Mouse (Mus musculus) 416B (cell line): ENCODE measurements around the gene Pde1b.
A peak's percentile ranks its signal among the peaks of the same experiment; 100 is the strongest.

Experiments
- DNase-seq: peaks from one replicate; pipeline ENCODE4 v3.0.0; 2011; ENCODE audit warnings: low read depth

The Pde1b gene

DNA sequence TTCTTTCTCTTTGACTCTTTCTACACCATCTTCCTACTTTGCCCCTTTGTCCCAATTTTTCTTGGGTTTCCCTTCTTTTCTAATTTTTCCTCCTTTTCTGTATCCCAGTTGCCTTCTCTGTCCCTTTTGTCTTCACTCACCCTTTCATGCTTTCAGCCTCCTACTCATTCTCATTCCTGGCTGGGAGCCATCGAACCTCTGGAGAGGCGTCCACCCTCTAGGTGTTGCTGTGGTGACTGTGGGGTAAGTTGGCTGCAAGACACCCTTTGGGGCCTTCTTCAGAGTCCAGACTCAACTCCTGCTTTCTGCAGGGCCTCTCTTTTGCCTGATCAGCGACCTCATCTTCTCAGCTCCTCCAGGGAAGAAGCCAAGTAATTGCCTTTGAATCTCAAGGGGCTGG lies 6.5 kb downstream of the Pde1b start:
- no peak for DNase-seq

DNA sequence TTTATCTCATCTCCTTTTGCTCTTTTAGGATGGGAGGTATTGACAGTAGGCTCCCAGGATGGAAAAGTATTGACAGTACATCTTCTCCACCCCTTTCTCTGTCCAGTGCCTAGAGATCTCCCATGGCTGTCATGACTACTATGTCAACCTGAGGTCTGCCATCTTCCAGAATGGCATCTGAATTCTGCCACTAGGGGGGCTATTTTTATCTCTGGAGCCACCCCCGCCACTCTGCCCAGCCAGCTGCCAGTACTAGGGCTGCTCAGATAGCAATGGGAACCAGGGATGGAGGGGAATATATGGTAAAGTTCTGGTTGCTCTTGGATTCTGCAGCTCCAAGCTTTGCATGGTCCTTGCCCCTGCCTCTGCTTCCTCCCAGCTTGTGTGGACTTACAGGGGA lies 8.8 kb downstream of the Pde1b start:
- DNase-seq, result no peak

DNA sequence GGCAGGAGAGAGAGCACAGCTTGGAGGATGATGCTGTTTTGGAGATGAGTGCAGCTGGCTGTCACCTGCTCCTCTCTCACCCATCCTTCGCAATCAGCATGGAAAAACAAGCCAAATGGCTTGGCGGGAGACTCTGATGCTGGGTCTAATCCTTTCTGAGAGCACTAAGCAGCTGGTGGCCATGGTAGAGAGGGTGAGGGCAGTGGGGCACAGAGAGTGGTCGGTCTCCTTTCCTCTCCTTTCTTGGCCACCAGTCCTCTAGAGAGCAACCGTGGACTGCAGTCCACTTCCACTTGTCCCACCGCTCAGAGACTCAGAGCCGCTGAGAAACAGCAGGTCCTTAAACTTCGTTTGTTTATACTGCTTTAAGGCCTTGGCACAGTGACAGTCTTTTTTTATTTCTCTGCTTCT lies 10.8 kb downstream of the Pde1b start:
- DNase-seq, result no peak

DNA sequence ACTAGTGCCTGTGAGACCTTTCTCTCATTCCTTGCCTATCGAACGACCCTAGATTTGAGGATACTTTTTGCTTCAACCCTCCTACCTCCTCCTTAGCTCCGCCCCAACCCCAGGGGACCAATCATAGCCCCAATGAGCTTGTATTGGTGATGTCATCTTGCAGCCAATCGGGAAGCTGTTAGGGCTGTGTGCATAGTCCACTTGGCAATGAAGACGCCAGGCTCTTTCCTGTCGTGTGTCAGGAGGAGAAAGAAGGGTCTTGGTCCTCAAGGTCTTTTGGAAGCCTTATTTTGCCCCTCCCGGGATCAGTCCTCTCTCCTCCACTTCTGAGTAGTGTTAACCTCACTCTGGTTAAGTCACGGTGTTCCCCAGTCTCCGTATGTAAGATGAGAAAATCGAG lies 11.3 kb downstream of the Pde1b start:
- DNase-seq, result no peak

DNA sequence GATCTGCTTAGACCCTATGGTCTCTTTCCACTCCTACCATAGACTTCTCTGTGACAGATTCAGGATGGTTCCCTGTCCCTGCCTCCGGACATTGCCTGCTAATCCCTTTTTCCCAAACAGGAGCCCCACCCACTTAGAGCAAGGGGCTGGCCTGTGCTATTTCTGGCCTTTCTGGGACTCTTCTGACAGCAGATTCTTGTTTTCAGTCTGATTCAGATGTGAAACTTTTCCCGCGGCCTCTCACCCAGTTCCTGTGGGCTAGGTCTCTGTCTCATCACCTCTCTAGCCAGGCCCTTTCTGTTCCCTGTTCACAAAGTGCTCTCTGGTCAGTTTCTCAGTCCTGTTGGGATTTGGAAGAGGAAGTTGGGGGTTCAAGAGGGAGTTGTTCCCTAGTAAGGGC lies 12.1 kb downstream of the Pde1b start:
- DNase-seq, result no peak

DNA sequence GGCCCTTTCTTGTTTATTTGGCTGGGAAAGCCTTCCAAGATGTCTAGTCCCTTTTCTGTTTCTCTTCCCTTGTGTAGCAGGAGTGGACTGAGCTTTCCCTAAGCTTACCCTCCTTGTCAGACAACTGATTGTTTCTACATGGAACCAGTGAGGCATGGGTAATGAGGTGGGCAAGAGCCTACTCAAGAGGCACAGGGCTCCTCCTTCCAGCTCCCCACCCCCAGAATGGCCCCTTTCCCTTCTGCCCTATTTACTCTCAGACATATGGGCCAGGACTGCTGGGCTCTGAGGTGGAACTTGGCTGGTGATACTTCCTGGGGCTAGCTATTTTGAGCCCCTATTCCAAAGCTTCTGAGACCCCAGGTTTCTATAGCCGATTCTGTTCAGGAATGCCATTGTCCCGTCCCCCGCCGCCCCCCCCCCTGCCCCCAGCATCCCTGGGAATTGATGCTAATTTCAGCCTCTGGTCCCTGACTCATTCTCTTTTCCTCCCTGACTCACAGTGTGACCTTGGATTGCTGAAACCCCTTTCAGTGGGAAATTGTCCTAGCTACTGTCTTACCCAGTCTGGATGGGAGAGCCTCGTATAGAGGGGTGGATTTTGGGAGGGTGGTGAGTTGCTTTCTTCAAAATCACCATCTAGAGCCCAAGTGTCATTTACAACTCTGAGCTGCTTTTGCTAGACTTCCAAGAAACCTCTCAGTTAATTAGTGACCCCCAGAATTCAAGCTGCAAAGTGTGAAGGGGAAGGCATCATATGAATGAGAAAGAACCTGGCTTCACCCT lies 16.0 kb downstream of the Pde1b start:
- no peak for DNase-seq

DNA sequence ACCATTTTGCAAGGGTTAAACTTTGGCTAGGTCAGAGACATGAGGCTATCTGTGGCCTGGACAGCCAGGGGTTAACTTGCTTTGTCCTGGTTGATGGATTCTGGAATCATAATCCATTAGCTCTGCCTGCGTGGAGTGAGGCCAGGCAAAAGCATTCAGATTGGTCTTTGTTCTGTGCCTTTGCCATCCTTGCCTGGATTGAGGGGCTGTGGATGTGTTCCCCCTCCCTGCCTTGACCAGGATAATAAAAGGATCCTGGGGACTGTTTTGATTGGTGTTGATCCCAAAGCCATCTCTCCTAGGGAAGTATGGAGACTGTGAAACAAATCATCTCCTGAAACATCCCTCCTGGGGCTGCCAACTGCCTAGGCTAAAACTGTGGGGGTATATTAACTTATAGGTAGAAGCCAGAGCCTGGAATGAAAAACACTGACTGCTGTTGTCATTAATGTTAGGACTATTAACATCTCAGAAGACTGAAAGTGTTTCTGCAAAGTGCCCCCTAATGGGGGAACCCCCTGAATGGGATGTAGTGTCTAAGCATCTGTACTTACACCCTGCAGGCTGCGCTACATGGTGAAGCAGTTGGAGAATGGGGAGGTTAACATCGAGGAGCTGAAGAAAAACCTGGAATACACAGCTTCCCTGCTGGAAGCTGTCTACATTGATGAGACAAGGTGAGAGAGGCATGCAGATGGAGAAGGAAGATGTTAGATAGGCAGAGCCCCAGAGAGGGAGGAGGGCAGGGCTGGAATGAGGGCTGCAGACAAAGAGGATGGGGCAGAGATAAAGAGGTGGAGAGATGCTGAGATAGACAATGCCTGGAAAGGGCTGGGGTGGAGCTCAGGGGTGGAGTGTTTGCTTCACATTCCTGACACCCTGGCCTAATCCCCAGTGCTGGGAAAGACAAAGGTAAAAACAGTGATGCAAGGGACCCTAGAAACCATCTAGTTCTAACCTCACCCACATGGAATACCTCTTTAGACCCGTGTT lies 16.8 kb downstream of the Pde1b start:
- no peak for DNase-seq

DNA sequence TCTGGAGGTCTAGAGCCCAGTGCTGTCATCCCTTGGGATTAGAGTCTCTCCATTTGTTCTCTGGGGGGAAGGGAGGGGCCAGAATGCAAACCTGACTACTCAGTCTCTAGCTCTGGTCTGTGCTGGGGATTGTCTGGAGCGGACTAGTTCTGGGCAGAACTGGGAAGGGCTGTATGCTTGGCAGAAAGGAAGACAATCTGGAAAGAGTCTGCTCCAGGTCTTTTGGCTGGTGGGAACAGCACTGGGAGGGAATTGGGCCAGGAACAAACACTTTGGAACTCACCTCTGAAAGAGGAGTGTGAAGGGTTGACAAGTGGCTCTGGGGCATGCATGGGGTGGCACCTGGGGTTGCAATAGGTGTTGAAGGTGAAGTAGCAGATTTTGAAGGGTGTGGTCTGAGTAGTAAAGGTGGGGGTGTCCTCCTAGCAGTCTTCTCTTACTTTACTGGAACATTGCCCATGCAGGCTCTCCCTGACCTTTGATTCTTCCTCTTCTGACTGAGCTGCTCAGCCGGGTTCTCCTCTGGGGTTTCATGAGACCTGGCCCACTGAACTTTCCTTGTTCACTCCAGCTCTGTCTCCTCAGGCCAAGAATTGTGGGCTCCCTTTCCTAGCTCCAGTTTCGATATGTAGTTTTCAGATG lies 19.7 kb downstream of the Pde1b start:
- no peak for DNase-seq

DNA sequence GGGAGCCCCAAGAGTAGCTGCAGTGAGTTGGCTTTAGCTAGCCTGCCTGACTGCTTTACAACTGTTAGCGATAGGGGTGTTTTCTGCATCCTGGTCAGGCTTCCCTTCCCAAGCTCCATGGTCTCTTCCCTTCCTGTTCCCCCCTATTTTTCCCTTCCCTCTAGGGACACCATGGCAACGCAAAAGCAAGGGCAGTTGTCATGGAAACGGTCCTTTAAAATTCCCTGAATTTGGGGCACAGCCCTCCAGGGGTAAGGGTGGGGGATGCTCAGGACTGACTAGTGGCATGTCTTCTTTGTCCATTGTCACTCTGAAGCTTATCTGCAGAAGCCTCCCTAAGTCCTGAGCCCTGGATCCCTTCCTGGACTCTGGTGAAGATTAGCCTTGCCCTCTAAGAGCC lies 20.3 kb downstream of the Pde1b start:
- DNase-seq, result no peak

DNA sequence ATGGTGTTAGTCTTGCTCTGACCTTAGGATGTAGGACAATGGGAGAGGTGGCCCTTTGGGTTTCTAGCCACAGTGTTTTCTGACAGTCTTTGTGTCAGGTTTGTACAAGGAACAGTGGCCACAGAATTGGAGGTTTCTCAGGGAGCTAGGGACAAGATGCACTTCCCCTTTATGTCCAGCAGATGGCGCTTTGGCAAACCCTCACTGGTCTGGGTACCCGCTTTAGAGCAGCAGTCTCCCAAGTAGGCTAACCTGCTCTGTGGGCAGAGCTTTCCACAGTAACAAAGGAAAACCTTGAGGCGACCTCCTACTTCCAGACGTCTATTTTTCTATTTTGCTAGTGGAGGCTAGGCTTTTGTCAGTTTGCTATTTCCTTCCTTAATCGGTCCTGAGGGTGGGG lies 27.5 kb downstream of the Pde1b start:
- DNase-seq, result peak; percentile 44

DNA sequence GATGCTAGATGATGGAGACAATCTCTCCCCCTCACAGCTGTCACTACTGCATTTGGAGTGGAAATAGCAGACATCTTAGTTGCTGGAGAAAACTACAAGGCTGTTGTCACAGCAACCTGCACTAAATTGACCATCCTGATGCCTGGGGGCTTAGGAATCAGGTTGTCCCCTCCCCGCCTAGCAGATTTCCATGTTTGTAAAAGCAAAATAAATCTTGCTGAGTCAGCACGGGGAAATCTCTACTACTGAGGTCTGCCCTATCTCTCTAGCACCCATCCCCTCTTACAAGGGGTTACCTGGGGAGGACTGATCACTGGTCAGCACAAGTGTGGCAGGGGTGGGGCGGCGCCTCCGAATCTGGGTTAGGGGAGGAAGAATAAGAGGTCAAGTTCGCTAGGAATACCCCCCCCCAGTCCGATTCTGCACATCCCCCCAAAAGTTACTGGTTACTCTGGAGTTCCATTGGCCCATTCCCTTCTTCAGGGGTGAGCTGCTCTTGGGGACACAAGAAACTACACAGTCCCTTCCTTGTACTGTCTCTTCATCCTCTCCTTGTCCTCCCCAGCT lies 31.3 kb downstream of the Pde1b start:
- no peak for DNase-seq

DNA sequence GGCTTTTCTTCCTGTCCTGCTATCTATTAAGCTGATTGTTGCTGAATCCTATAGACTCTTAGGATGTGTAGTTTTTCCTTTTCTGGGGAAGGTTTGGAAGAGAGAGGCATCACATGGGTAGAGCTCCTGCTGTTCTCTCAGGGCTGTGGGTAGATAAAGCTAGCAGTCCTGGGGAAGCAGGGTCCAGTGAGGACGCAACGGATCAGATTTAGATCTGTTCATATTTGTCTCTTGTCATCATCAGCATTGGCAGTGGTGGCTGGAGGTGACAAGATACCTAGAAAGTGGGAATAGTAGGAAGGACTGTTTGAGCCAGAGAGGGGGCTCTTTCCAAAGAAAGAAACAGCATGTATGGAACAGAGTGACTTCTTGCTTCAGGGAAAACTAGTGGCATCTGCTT lies 32.2 kb downstream of the Pde1b start:
- no peak for DNase-seq

DNA sequence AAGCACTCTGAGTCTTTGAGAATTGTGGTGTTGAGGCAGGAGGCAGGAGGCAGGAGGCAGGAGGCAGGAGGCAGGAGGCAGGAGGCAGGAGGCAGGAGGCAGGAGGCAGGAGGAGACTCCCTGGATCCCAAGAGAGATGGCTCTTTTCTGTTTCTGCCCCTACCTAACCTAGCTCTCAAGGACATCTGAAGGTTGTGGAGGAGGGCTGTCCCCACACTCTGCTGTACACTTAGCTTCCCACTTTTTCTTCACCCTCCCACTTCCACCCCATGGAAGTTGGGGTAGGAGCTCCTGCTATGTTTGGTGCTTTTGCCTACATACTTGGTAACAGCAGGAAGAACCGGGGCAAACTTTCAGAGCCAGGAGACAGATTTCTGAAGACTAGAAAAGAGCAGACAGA lies 33.0 kb downstream of the Pde1b start:
- no peak for DNase-seq

DNA sequence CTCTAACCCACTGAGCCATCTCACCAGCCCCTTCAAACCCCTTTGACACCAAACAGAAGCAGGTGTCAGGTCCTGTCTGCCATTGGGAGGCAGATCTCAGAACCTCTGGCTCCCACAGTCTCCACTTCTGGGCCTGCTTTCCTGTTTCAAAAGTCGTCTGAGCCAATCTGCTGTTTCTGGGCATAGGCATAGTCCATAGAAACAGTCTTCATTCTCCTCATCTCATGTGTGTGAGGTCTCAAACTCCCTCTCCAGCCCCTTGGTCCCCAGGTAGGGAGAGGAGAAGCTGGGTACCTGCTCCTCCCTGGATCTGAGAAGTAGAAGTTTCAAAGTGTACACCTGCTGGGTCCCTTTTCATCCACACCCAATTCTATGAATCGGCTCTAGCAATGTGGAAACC lies 33.6 kb downstream of the Pde1b start:
- no peak for DNase-seq

DNA sequence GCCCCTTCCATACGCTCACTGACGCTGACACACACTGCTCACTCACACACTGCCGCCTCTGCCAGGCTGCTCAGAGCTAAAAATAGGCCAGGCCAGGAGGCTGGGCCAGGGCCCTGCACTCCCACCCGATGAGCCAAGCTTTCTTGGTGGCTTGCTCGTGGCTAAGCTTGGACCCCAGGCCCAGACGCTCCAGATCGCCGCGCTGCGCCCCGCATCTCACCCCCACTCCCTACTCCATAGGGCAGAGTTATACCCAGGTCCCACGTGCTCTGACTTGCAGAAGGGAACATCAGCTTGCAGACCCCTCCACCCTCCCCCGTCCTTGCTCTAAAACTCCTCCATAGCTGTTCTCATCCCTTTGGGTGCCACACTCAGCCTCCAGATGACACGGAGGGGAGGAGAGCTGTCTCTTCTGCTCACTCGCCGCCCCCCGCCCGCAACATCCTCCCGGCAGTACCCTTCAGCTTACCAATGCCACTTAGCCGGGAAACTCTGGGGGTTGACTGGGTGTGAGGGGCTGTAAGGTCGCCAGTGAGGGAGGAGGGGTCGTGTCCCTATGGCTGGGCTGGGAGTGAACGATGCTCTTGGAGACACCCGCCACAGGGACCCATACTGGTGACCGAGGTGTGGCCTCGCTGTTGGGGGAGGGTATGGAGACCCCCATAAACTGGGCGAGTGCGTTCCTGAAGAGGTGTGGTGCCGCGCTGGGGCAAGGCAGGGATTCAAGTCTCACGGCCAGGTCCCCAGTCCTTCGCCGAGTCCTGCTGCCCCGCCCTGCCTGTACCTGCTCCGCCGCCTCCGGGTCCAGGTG lies 34.4 kb downstream of the Pde1b start:
- DNase-seq, result no peak

DNA sequence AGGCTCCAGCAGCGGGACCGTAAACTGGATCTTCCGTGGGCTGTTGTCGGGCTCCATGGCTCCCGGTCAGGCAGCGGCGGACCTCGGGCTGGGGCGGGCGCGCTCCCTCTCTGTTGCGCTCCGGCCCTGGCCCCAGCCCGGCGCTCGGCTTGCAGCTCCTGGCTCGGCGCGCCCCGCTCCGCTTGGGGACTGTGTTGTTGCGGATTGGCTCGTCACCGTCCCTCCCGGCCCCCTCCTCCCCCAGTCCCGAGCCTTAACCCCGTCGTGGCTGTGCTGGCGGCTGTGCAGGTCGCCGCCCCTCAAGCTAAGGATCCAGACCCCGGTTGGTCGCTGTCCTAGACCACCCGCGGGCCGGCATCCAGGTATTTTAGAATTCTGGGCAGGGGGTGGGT lies 35.0 kb downstream of the Pde1b start, which contains the start of gene Ppp1r1a:
Gene Ppp1r1a (minus strand): TSS at position 182 of the 392 bp plus-strand sequence.
- DNase-seq, result no peak

DNA sequence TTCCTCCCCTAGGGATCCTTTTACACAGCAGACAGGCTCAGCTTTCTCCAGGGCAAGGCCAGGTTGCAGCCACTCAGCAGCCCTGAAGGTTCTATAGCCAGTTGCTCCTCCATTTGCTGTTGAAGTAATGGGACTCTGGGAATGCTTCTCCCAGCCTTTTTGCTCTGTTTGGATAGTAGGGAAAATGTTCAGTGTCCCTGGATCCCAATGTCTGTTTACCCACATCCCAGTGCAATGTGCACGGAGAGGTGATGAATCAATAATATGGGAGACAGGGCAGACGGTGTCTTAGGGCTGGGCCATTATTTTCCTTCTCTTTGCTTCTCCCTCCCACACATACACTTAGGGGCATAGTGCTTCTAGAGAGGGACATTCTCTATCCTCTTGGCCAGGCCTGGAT lies 36.4 kb downstream of the Pde1b start:
- DNase-seq, result no peak

DNA sequence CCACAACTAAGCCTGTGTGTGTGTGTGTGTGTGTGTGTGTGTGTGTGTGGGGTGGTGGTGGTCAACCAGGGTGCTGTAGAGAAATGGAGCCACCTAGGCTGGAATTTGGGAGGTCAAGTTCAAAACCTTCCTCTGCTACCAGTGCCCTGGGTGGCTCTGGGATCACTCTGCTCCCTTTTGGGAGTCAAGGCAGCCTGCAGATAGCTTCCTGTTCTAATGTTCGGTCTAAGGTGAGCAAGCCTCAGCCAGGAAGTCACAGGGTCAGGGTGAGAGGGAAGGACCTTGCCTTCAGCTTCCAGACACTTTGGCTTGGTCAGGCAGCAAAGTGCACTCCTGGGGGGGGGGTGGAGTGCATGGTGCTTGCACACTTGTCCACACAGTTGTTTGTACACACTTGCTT lies 37.8 kb downstream of the Pde1b start:
- DNase-seq, result no peak

DNA sequence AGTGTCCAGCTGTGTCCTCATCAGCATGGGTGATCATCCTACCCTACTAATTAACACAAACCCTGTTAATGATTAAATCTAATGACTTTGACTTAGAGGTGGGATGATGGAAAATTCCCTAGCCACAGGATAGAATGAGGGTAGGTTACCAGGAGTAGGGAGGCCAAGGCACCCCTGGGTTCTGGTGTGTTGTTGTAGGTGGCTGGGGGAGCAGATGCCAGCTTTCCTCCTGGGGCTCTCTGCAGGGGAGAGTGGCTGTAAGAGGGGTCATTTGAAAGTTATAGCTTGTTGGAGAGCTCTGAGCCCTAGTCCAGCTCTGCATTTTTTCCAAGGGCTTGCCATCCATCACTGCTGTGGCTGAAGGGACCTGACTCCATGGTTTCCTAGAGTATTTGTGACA lies 39.7 kb downstream of the Pde1b start:
- no peak for DNase-seq

DNA sequence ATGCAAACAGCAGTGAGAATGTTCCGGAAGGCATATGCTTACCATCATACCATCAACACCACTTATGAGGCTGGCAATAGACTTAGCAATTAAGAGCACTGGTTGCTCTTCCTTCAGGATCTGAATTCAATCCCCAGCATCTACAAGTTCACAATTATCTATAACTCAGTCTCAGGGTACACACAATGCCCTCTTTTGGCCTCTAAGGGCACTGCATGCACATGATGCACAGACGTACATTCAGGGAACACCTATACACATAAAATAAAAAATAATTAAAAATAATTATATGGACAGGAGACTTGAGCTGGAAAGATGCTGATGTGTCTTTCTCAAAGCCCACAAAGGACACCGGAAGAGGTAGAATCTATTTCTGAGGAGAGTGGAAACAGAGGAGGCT lies 45.1 kb downstream of the Pde1b start:
- peak; percentile 25 for DNase-seq

DNA sequence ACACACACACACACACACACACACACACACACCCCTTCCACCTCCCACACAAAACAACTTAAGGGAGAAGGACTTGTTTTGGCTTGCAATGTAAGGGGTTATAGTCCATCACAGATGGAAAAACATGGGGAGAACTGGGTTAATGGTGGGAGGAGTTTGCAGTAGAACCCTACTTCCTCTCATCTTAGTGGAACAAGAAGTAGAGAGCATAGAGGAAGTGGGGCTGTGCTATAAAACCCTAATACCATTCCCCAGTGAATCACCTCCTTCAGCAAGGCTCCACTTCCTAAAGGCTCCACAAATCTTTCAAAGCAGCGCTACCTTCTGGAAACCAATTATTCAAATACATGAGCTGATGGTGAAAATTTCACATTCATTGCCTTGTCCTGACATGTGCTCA lies 46.6 kb downstream of the Pde1b start:
- peak; percentile 29 for DNase-seq
